Mouse (Mus musculus): ENCODE measurements around the gene Gm28036. TPM values are rescaled to one million over a fixed set of nuclear protein-coding genes. Genes with fewer than 3 reads are reported as not detected.

Gene Gm28036
- 1.9 and 2.6 TPM in 2 replicates for polyA plus RNA-seq (2012; rRNA removed)

DNA sequence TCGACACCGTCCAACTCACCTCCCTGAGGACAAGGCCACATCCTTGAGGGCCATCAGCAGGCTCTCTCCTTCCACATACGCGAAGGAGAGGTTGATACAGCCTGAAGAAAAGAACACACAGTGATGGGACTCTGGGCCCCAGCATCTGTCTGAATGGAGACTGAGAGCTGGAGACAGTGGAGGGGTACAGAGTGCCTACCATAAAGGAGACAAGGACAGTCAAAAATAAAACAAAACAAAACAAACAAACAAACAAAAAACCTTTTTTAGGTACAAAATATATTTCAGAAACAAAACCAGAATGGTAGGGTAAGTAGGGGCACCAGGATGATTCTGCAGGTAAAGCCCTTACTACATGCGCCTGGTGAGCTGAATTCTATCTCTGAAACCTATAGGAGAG, at the start of gene Gm28036:
Gene Gm28036 (minus strand): TSS at position 101 of the 400 bp plus-strand sequence.
- Histone ChIP-seq H3K27me3 (replicated peaks; ENCODE audit: control insufficient read depth, insufficient read depth, low read length) (no peaks in the 10 kb centered on the region), H3K4me1 (ENCODE audit: control insufficient read depth, insufficient read depth, low read length) (no peaks in the 10 kb centered on the region), H3K4me3 (ENCODE audit: insufficient read depth, low read depth, low read length) (no peak within 1 kb of the TSS), H3K36me3 (ENCODE audit: control insufficient read depth, insufficient read depth, low read length) (no peaks in the 10 kb centered on the region; the same call in 1 of the 2 replicates), H3K27ac (ENCODE audit: insufficient read depth, low read depth, low read length) (no peak within 1 kb of the TSS)
- DNase-seq = no peak
- TF ChIP-seq CTCF (conservative IDR thresholded peaks at IDR 0.05; ENCODE audit: insufficient read depth, insufficient read length, low read depth, low read length) = no peak
- no peak for TF ChIP-seq POLR2A (IDR thresholded peaks at IDR 0.05; ENCODE audit: low read depth, low read length)
- 96% methylated on average over 5 of the region's 5 CpGs for WGBS

DNA sequence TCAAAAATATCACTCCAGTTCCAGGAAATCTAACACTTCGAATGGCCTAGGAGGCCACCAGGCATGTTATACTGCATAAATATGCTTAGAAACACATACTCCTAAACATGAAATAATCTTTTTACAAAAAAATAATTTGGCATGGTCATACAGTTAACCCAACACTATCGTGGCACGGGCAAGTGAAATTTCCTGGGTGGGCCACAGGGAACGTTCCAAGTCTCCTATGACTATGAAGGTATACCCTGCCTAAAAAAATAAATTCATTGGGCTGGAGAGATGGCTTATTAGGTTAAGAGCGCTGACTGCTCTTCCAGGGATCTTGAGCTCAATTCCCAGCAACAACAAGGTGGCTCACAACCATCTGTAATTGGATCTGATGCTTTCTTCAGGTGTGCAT, 39.7 kb upstream of the Gm28036 start:
- no peaks in the 10 kb centered on the region for H3K27me3 ChIP-seq (replicated peaks; ENCODE audit: control insufficient read depth, insufficient read depth, low read length)
- no peak for DNase-seq
- no peak overlapping the region for H3K4me3 ChIP-seq (ENCODE audit: insufficient read depth, low read depth, low read length)
- WGBS = 81% methylated on average over 5 of the region's 5 CpGs
- no peak for TF ChIP-seq POLR2A (IDR thresholded peaks at IDR 0.05; ENCODE audit: low read depth, low read length)
- H3K36me3 ChIP-seq (ENCODE audit: control insufficient read depth, insufficient read depth, low read length) = peaks cover 39% of the 10 kb centered on the region
- no peaks in the 10 kb centered on the region; the same call in 1 of the 2 replicates for H3K4me1 ChIP-seq (ENCODE audit: control insufficient read depth, insufficient read depth, low read length)
- H3K27ac ChIP-seq (ENCODE audit: insufficient read depth, low read depth, low read length) = no peak overlapping the region

DNA sequence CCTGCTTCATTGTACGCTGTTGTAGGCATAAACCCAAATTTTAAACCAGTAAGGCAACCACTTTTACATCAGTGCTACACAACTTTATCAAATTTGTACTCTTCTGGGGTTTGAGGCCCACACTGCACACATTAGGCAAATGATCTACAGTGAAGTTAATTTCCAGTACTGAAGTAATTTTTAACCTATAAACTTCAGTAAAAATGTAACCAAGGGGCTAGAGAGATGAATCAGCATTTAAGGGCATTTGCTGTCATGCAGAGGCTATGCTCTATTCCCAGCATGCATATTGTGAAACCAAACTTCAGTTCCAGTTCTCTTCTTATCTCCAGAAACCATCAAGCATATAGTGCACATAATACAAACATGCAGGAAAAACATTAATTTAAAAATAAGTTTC, 38.6 kb upstream of the Gm28036 start:
- Histone ChIP-seq H3K4me1 (ENCODE audit: control insufficient read depth, insufficient read depth, low read length) (no peaks in the 10 kb centered on the region; the same call in 1 of the 2 replicates), H3K36me3 (ENCODE audit: control insufficient read depth, insufficient read depth, low read length) (peaks cover 39% of the 10 kb centered on the region), H3K27ac (ENCODE audit: insufficient read depth, low read depth, low read length) (no peak overlapping the region), H3K4me3 (ENCODE audit: insufficient read depth, low read depth, low read length) (no peak overlapping the region), H3K27me3 (replicated peaks; ENCODE audit: control insufficient read depth, insufficient read depth, low read length) (no peaks in the 10 kb centered on the region)
- TF ChIP-seq CTCF (conservative IDR thresholded peaks at IDR 0.05; ENCODE audit: insufficient read depth, insufficient read length, low read depth, low read length) = no peak
- no peak for TF ChIP-seq POLR2A (IDR thresholded peaks at IDR 0.05; ENCODE audit: low read depth, low read length)
- peak; percentile 61 for DNase-seq
- 76% methylated on average over 1 of the region's 1 CpGs for WGBS

DNA sequence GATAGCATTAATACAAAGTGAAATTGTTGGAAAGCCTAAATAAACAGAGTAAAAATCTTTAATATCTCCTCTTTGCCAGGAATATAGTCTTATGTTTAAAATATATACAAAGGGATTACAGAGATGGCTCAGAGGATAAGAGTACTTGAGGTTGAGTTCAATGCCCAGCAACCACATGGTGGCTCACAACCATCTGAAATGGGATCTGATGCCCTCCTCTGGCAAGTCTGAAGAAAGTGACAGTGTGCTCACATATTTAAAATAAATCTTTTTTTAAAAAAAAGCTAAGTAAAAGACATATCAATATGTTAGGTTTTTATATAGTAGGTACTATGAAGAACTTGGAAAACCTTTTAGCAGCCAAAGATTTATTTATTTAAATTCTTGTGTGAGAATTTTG, 24.6 kb upstream of the Gm28036 start:
- no peak for TF ChIP-seq CTCF (conservative IDR thresholded peaks at IDR 0.05; ENCODE audit: insufficient read depth, insufficient read length, low read depth, low read length)
- no peak for TF ChIP-seq POLR2A (IDR thresholded peaks at IDR 0.05; ENCODE audit: low read depth, low read length)
- Histone ChIP-seq H3K27me3 (replicated peaks; ENCODE audit: control insufficient read depth, insufficient read depth, low read length) (no peaks in the 10 kb centered on the region), H3K4me3 (ENCODE audit: insufficient read depth, low read depth, low read length) (no peak overlapping the region), H3K36me3 (ENCODE audit: control insufficient read depth, insufficient read depth, low read length) (peaks cover 21% of the 10 kb centered on the region), H3K27ac (ENCODE audit: insufficient read depth, low read depth, low read length) (no peak overlapping the region), H3K4me1 (ENCODE audit: control insufficient read depth, insufficient read depth, low read length) (no peaks in the 10 kb centered on the region)
- DNase-seq = no peak

DNA sequence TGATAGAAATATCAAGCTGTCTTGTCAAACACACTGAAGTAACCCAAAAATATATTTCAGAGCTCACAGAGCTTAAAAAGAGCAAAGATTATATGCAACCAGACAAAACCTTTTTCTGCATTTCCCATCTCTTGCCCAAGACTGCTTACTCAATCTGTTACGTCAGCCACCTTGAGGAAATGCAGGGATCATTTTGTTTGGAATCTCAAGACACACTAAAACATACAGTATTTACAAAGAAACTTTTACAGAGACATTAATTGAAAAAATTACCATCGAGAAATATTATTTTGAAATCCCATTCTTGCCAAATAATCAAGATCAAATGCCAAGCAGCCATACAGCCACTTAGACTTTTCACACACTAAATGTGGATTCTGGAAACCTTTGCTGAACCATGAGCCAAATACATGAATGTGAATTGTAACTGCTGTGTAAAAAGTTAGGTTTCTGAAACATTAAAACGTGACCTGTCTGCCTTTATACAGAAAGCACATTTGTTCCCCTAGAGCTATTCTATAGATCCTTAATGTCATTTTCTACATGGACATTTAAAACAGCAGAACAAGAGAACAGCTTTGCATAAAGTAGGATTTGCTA, 20.5 kb upstream of the Gm28036 start:
- WGBS = 83% methylated on average over 3 of the region's 3 CpGs
- TF ChIP-seq CTCF (conservative IDR thresholded peaks at IDR 0.05; ENCODE audit: insufficient read depth, insufficient read length, low read depth, low read length) (no peak), POLR2A (IDR thresholded peaks at IDR 0.05; ENCODE audit: low read depth, low read length) (no peak)
- Histone ChIP-seq H3K27me3 (replicated peaks; ENCODE audit: control insufficient read depth, insufficient read depth, low read length) (no peaks in the 10 kb centered on the region), H3K4me1 (ENCODE audit: control insufficient read depth, insufficient read depth, low read length) (peaks cover 4% of the 10 kb centered on the region; the same call in 1 of the 2 replicates), H3K4me3 (ENCODE audit: insufficient read depth, low read depth, low read length) (no peak overlapping the region), H3K27ac (ENCODE audit: insufficient read depth, low read depth, low read length) (no peak overlapping the region), H3K36me3 (ENCODE audit: control insufficient read depth, insufficient read depth, low read length) (peaks cover 17% of the 10 kb centered on the region)
- no peak for DNase-seq

DNA sequence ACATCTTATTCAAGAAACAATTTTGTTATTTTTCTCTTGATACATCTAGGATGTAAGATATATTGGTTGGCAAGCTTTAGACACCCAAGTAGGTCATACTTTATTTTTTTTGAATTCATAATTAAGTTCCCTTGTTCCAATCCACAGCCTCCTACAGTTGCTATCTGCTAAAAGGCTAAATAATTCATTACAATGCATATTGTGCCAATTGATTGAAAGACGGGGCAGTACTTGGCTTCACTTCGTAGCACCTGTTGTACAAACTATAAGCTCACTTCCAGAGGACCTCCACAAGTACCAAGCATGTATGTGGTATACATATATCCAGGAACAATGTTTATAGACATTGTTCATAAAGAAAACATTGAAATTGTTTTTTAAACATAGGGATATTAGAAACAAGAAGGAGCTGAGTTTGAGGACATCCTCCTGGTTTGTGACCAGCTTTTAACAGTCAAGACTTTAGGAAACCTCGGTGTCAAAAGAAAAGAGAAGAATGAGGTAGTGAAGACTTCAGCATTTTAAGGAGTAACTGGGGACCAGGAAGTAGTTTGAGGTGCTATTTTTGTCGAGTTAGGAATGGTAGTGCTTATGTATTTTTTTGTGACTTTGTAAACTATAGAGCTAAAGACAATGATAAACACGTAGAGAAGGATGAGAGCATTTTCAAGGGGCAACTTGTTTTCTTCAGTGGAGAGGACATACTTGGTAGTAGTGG, 19.5 kb upstream of the Gm28036 start:
- no peak for TF ChIP-seq POLR2A (IDR thresholded peaks at IDR 0.05; ENCODE audit: low read depth, low read length)
- no peak for TF ChIP-seq CTCF (conservative IDR thresholded peaks at IDR 0.05; ENCODE audit: insufficient read depth, insufficient read length, low read depth, low read length)
- Histone ChIP-seq H3K27ac (ENCODE audit: insufficient read depth, low read depth, low read length) (no peak overlapping the region), H3K4me3 (ENCODE audit: insufficient read depth, low read depth, low read length) (no peak overlapping the region), H3K27me3 (replicated peaks; ENCODE audit: control insufficient read depth, insufficient read depth, low read length) (no peaks in the 10 kb centered on the region), H3K36me3 (ENCODE audit: control insufficient read depth, insufficient read depth, low read length) (peaks cover 17% of the 10 kb centered on the region), H3K4me1 (ENCODE audit: control insufficient read depth, insufficient read depth, low read length) (peaks cover 4% of the 10 kb centered on the region; the same call in 1 of the 2 replicates)
- WGBS = 59% methylated on average over 5 of the region's 5 CpGs
- no peak for DNase-seq

DNA sequence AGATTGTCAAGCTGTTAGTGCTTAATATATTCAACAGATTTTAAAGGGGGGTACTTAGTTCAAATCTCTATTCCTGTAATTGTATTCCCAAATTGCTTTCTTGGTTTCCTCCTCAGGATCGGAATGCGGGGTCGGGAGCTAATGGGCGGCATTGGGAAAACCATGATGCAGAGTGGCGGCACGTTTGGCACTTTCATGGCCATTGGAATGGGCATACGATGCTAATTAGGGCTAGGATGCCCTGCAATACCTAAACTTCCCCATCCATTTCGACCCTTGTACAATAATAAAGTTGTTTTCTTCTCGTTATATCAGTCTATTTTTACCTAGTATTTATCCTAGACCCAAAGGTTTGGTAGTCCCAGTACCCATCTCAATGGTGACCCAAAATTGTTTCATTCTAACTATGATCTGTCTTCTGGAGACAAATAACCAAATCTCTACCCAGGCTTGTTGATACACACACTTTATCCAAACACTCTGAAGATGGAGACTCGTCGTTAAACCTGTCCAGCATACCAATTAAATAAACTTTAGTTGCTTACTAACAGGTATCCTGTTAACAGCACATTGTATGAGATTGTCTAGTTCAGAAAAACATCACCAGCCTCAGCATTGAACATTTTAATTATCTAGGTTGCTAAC, 18.7 kb upstream of the Gm28036 start:
- 42% methylated on average over 11 of the region's 11 CpGs for WGBS
- no peak for TF ChIP-seq CTCF (conservative IDR thresholded peaks at IDR 0.05; ENCODE audit: insufficient read depth, insufficient read length, low read depth, low read length)
- TF ChIP-seq POLR2A (IDR thresholded peaks at IDR 0.05; ENCODE audit: low read depth, low read length) = no peak
- H3K4me1 ChIP-seq (ENCODE audit: control insufficient read depth, insufficient read depth, low read length) = peaks cover 4% of the 10 kb centered on the region; the same call in 1 of the 2 replicates
- peaks cover 16% of the 10 kb centered on the region for H3K36me3 ChIP-seq (ENCODE audit: control insufficient read depth, insufficient read depth, low read length)
- no peak overlapping the region for H3K27ac ChIP-seq (ENCODE audit: insufficient read depth, low read depth, low read length)
- no peak overlapping the region for H3K4me3 ChIP-seq (ENCODE audit: insufficient read depth, low read depth, low read length)
- DNase-seq = no peak
- H3K27me3 ChIP-seq (replicated peaks; ENCODE audit: control insufficient read depth, insufficient read depth, low read length) = no peaks in the 10 kb centered on the region
